Mouse (Mus musculus) forebrain, embryonic 16.5 days (tissue): Measurements from ENCODE around the gene Hist1h3g. TPM values are rescaled to one million over a fixed set of nuclear protein-coding genes. Genes with fewer than 3 reads are reported as not detected.

Experiments used
- ATAC-seq: fragments of 200-750 bp; cut with Nextera tagmentation; 2 replicates; pipeline ENCODE4 v1.8.0; 2017; ENCODE audit warnings: mild to moderate bottlenecking, moderate library complexity
- H3K27ac ChIP-seq: fragments of 300-500 bp; sonication (generic); 2 replicates; pipeline ENCODE4 v1.5.1; 2014; ENCODE audit warnings: low read length, control low read depth
- H3K27me3 ChIP-seq: fragments of 300-500 bp; sonication (generic); replicated peaks from 2 replicates; pipeline ENCODE4 v1.6.1; 2014; ENCODE audit warnings: low read length; ENCODE audit not compliant: control insufficient read depth, insufficient read depth
- H3K36me3 ChIP-seq: fragments of 300-500 bp; sonication (generic); 2 replicates; pipeline ENCODE4 v1.6.1; 2014; ENCODE audit not compliant: control insufficient read depth, insufficient read depth
- H3K4me1 ChIP-seq: fragments of 300-500 bp; sonication (generic); replicated peaks from 2 replicates; pipeline ENCODE4 v1.6.1; 2014; ENCODE audit warnings: low read length; ENCODE audit not compliant: control insufficient read depth, insufficient read depth
- H3K4me2 ChIP-seq: fragments of 300-500 bp; sonication (generic); 2 replicates; pipeline ENCODE4 v1.6.1; 2014; ENCODE audit warnings: mild to moderate bottlenecking, low read length, control low read depth
- H3K4me3 ChIP-seq: fragments of 300-500 bp; sonication (generic); replicated peaks from 2 replicates; pipeline ENCODE4 v1.5.1; 2014; ENCODE audit warnings: mild to moderate bottlenecking, low read length, control low read depth
- H3K9ac ChIP-seq: fragments of 300-500 bp; sonication (generic); replicated peaks from 2 replicates; pipeline ENCODE4 v1.6.1; 2014; ENCODE audit warnings: low read depth, low read length, control low read depth
- H3K9me3 ChIP-seq: fragments of 300-500 bp; sonication (generic); 2 replicates; pipeline ENCODE4 v1.6.1; 2016; ENCODE audit warnings: low read length; ENCODE audit not compliant: control insufficient read depth
- WGBS: fragments of 180-500 bp; shearing (Covaris S2); extraction: QIAGEN DNeasy Blood & Tissue Kit; methylation state at CpG from one replicate; pipeline ENCODE4 v1.1.7; 2014; 5-methylcytosine and 5-hydroxymethylcytosine counted together
- polyA plus RNA-seq: library from polyadenylated mRNA; unstranded; fragments of >200 nt; fragmentation: Nextera tagmentation; extraction: Ambion mirVana; gene quantifications from 2 replicates; pipeline ENCODE4 v1.2.1, GENCODE M21; 2015

The Hist1h3g gene
- polyA plus RNA-seq, 1 experiment from 2014 or later, result 1.5 TPM

DNA sequence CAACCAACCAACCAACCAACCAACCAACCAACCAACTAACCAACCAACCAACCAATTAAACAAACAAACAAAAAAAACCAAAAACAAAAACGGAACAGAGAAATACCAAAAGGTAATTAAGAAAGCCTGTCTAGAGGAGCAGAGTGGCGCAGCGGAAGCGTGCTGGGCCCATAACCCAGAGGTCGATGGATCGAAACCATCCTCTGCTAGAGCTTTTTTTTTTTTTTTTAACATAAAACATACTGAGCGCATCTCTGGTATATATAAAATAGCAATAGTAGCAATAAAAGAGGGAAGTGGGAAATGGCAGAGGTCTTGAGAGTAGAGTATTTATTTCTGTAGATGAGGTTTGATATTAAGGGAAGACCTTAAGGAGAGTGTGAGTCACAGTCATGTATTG, 35.3 kb upstream of the Hist1h3g start:
- H3K4me3 ChIP-seq, result no peak overlapping the region
- H3K4me2 ChIP-seq, result no peak overlapping the region
- no peaks in the 10 kb centered on the region for H3K9me3 ChIP-seq
- 9% methylated on average over 7 of the region's 7 CpGs for WGBS
- peaks cover 3% of the 10 kb centered on the region; the same call in 1 of the 2 replicates for H3K4me1 ChIP-seq
- ATAC-seq, result no peak
- H3K36me3 ChIP-seq, result no peaks in the 10 kb centered on the region
- no peak overlapping the region for H3K9ac ChIP-seq
- no peak overlapping the region for H3K27ac ChIP-seq
- H3K27me3 ChIP-seq, result 0 out of 2 replicates have a peak, but pooled peaks cover 2% of the 10 kb centered on the region

DNA sequence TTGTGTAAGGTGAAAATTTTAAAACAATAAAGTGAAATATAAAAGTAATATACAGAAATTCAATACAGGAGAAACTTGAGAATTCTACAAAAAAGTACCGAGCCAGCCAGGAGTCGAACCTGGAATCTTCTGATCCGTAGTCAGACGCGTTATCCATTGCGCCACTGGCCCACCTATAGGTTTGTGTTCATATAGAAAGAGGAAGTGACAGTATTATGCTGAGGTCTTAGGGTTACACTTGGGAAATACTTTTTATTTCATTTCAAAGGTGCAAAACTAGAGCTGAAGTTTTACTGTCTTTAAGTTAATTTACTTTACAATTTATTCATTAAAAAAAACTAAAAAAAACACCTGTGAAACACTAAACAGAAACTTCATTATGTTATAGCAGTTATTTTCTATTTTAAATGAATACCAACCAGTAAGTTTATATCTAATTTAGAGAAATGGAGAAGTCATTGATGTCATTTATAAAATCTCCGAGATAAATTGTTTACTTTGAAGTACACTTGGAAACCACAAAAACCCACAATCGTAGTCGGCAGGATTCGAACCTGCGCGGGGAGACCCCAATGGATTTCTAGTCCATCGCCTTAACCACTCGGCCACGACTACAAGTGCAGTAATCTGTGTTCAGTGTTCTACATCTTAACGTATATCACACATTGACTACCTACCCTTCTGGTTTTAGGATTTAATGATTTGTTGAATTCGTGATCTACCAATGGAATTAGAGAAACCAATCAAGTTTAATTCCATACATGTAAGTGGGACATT, 34.6 kb upstream of the Hist1h3g start:
- no peaks in the 10 kb centered on the region for H3K9me3 ChIP-seq
- no peak overlapping the region for H3K4me2 ChIP-seq
- 2% methylated on average over 17 of the region's 17 CpGs for WGBS
- no peak overlapping the region for H3K27ac ChIP-seq
- H3K4me1 ChIP-seq, result peaks cover 3% of the 10 kb centered on the region; the same call in 1 of the 2 replicates
- H3K27me3 ChIP-seq, result 0 out of 2 replicates have a peak, but pooled peaks cover 2% of the 10 kb centered on the region
- ATAC-seq, result 0 out of 2 replicates have a peak, but pooled peaks have one; percentile 54
- H3K9ac ChIP-seq, result no peak overlapping the region
- H3K36me3 ChIP-seq, result no peaks in the 10 kb centered on the region
- H3K4me3 ChIP-seq, result no peak overlapping the region

DNA sequence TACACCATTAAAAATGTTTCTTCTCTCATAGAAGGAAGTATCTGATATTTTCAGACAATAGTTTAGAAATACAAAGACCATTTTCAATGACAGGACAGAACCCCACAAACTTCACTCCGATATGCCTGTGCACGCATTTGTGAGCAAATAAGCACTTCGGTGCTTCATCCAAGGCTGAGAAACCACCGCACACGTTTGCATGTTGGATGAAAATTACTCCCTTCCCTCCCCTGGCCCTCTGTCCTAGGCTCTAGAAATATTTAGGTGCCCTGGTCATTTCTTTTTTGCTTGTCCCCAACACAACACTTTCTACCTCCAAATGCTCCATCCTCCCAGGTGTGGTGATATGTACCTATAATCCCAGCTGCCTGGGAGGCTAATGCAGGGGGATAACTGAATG, 33.7 kb upstream of the Hist1h3g start:
- Histone ChIP-seq H3K4me3 (no peak overlapping the region), H3K9me3 (no peaks in the 10 kb centered on the region), H3K9ac (no peak overlapping the region), H3K4me2 (no peak overlapping the region), H3K27me3 (0 out of 2 replicates have a peak, but pooled peaks cover 2% of the 10 kb centered on the region), H3K36me3 (no peaks in the 10 kb centered on the region), H3K4me1 (peaks cover 7% of the 10 kb centered on the region), H3K27ac (no peak overlapping the region)
- no peak for ATAC-seq
- whole genome bisulfite sequencing, result 21% methylated on average over 5 of the region's 5 CpGs

DNA sequence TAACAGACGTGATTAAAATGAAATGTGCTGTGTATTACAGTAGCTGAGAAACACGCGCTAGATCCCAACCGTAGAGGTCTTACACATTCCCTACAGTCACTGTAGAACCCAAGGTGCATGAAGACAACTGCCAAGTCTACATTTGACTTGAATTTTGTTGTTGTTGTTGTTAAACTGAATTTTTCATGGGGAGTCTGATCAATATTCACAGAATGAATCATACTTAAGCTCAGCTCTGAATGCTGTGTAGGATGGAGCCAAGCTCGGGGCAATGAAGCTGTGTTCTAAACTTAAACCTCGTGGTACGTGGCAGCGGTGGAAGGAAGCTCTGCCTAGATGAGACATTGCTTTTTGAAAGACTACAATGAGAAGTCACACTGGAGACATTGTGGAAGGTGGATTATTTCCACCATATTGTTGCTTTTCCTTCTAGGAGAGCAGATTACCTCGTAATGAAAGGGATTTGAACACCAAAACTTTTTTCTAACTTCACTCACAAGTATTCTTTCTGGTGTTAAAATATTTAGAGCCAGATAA, 33.1 kb upstream of the Hist1h3g start:
- 0 out of 2 replicates have a peak, but pooled peaks cover 2% of the 10 kb centered on the region for H3K27me3 ChIP-seq
- no peak overlapping the region for H3K4me3 ChIP-seq
- H3K4me2 ChIP-seq, result no peak overlapping the region
- H3K4me1 ChIP-seq, result peaks cover 7% of the 10 kb centered on the region
- H3K9ac ChIP-seq, result no peak overlapping the region
- ATAC-seq, result no peak
- H3K9me3 ChIP-seq, result no peaks in the 10 kb centered on the region
- 34% methylated on average over 9 of the region's 9 CpGs for WGBS
- H3K27ac ChIP-seq, result no peak overlapping the region
- no peaks in the 10 kb centered on the region for H3K36me3 ChIP-seq

DNA sequence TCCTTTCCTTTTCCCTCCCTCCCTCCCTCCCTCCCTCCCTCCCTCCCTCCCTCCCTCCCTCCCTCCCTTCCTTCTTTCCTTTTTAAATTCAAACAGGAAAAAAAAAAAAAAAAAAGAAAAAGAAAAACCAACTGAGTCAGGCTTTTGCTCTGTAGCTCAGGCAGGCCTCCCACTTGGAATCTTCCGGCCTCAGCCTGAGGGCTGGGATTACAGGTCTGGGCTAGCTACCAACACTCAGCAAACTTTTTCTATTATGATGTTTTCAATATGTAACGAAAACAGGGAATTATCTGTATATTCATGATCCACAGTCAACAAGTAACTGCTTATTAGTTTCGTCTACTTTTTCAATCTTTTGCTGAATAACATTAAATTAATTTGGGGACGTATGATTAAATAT, 32.3 kb upstream of the Hist1h3g start:
- H3K27me3 ChIP-seq, result 0 out of 2 replicates have a peak, but pooled peaks cover 2% of the 10 kb centered on the region
- no peak overlapping the region for H3K4me2 ChIP-seq
- H3K9me3 ChIP-seq, result no peaks in the 10 kb centered on the region
- H3K9ac ChIP-seq, result no peak overlapping the region
- ATAC-seq, result no peak
- no peak overlapping the region for H3K4me3 ChIP-seq
- H3K36me3 ChIP-seq, result no peaks in the 10 kb centered on the region
- H3K27ac ChIP-seq, result no peak overlapping the region
- 39% methylated on average over 4 of the region's 4 CpGs for WGBS
- H3K4me1 ChIP-seq, result peaks cover 7% of the 10 kb centered on the region

DNA sequence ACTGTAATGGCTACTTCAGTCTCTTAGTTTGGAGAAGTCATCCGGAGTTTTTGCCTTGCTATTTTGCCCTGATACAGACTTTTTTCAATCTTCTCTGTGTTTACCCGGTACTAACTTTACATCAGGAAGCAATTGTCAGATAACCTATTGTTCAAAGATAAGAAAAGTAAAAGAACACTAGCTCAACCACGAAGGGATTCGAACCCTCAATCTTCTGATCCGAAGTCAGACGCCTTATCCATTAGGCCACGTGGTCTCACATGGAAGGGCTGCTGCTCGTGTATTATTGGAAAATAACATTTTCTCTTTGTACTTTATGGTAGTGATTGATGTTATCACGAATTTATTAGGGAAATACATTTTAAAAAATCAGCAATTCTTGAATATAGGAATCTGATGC, 31.4 kb upstream of the Hist1h3g start:
- Histone ChIP-seq H3K36me3 (no peaks in the 10 kb centered on the region), H3K9me3 (no peaks in the 10 kb centered on the region), H3K4me2 (no peak overlapping the region; the same call in 1 of the 2 replicates), H3K9ac (no peak overlapping the region), H3K27me3 (no peaks in the 10 kb centered on the region), H3K4me3 (no peak overlapping the region), H3K4me1 (peaks cover 5% of the 10 kb centered on the region; the same call in 1 of the 2 replicates), H3K27ac (no peak overlapping the region)
- WGBS, result 1% methylated on average over 9 of the region's 9 CpGs
- ATAC-seq, result 0 out of 2 replicates have a peak, but pooled peaks have one; percentile 57

DNA sequence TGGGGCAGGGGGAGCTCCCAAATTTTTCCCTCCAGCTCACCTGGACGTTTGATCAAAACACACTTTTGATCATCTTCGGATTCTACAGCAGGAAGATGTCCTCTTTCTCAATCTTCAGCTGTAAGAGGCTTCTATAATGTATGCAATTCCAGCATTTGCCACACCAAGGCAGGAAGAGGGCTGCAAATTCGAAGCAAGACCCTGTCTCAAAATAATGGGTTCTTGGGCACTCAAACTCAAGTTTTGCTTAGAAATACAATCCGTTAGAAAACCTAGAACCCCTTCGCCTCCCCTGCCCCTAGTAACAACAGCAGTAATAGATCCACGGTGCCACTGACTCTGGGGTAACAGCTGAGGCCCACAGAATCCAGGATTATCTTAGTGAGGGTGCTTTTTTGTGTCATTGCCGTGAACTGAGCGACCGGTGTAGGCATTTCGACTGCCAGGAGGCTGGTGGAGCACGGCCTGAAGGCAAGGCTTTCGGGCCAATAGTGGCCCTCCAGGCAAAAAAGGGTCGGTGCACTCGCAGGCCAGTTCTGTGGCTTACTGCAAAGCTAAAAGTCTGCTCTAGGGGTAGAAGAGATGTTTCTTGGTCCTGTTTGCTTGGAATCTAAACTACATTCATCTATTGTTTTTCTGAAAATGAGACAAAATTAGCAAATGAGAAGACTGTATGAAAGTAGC, 29.4 kb upstream of the Hist1h3g start:
- Histone ChIP-seq H3K9ac (no peak overlapping the region), H3K4me2 (no peak overlapping the region), H3K27ac (no peak overlapping the region), H3K27me3 (no peaks in the 10 kb centered on the region), H3K4me3 (no peak overlapping the region), H3K36me3 (no peaks in the 10 kb centered on the region), H3K4me1 (peaks cover 5% of the 10 kb centered on the region; the same call in 1 of the 2 replicates), H3K9me3 (no peaks in the 10 kb centered on the region)
- 9% methylated on average over 14 of the region's 14 CpGs for WGBS
- no peak for ATAC-seq

DNA sequence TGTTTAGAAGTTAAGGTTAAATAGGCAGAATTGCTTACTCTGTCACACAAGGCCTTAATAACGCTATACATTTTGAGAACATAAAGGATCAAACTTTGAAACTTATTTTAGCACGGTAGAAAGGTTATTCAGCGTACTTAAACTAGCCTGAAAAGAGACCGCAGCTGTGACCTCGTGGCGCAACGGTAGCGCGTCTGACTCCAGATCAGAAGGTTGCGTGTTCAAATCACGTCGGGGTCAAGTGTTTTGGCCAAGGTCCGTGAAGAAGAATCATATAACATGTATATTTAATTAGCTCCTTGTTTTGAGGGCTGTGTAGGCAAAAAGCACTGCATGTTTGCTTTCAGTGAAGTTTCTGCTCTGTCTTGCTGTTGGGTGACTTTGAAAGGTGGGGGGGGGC, 28.9 kb upstream of the Hist1h3g start:
- H3K9ac ChIP-seq, result no peak overlapping the region
- H3K4me3 ChIP-seq, result no peak overlapping the region
- ATAC-seq, result no peak
- H3K27me3 ChIP-seq, result no peaks in the 10 kb centered on the region
- H3K9me3 ChIP-seq, result no peaks in the 10 kb centered on the region
- H3K36me3 ChIP-seq, result no peaks in the 10 kb centered on the region
- peaks cover 5% of the 10 kb centered on the region; the same call in 1 of the 2 replicates for H3K4me1 ChIP-seq
- H3K27ac ChIP-seq, result no peak overlapping the region
- H3K4me2 ChIP-seq, result no peak overlapping the region
- WGBS, result 11% methylated on average over 13 of the region's 13 CpGs

DNA sequence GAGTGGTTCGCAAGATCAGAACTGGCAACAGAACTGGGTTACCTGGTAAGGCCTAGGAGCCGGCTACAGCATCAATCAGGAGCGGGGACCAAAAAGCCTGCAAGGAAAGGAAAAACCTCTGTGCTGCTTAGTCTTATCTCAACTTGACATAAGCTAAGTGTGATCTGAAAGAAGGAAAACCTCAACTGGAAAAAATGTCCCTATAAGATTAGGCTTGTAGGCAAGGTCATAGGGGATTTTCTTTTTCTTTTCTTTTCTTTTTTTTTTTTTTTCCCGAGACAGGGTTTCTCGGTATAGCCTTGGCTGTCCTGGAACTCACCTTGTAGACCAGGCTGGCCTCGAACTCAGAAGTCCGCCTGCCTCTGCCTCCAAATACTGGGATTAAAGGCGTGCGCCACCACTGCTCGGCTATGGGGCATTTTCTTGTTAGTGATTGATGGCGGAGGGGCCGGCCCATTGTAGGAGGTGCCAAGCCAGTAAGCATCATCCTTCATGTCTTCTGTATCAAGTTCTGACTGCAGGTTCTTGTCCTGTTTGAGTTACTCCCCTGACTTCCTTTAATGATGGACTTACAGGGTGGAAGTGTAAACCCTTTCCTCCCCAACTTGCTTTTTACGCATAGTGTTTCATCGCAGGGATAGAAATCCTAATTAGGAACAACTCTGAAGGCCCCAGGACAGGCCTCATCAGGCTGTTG, 28.3 kb upstream of the Hist1h3g start:
- Histone ChIP-seq H3K36me3 (no peaks in the 10 kb centered on the region), H3K27ac (no peak overlapping the region), H3K4me1 (peaks cover 5% of the 10 kb centered on the region; the same call in 1 of the 2 replicates), H3K4me3 (no peak overlapping the region), H3K9ac (no peak overlapping the region), H3K27me3 (no peaks in the 10 kb centered on the region), H3K4me2 (no peak overlapping the region), H3K9me3 (no peaks in the 10 kb centered on the region)
- 24% methylated on average over 14 of the region's 14 CpGs for WGBS
- ATAC-seq, result no peak
